Mouse (Mus musculus): ENCODE results near the gene Slc7a8.

GRCm38 (mm10) chr14:54788231-54788630, 6.5 kb upstream of the Slc7a8 start:
- TF ChIP-seq POLR2A (IDR thresholded peaks at IDR 0.05; ENCODE audit: low read depth, low read length) (no peak), CTCF (IDR thresholded peaks at IDR 0.05; ENCODE audit: extremely low read depth, insufficient read length, insufficient replicate concordance, low read depth, low read length) (no peak)
